Mouse (Mus musculus): ENCODE measurements around the gene Lrrn4. TPM values are rescaled to one million over a fixed set of nuclear protein-coding genes. Genes with fewer than 3 reads are reported as not detected.

The Lrrn4 gene
- 0.22 and 0.26 TPM in 2 replicates for polyA plus RNA-seq (2016; fragmentation: Nextera tagmentation; extraction: Ambion mirVana)

DNA sequence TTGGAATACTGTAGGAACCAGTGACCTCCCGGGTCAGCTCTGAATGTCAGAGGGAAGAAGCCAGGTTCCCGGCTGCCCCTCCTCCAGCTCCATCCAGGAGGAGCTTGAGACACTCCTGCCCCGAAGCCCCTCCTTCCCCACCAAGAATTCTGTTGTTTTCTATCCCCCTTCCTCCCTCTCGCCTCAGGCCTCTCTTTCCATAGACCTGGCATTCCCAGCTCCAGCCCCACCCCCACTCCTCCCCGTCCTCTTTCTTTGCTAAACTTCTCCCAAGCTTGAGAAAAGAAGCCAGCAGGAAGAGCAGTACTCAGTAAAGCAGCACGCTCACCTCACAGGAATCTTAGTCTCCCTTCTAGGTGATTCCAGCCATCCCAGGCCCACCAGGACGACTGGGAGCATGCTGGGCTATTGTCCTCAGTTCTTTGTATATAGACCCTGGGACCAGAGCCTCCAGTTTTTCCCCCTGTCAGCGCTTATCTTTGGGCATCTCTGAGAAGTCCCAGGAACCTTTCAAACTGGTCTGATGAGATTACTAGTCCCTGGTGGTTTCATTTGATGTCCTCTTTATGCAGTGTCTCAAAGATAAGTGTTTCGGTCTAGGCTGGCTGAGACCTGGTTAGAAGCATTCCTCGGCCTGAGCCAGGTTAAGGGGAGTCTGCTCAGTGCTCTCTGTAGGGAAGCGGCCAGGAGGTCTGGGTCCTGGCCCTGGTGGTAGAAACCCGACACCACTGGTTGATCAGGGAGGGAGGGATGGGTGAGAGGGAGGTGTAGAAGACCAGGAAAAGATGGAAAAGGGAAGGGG lies at the start of gene Lrrn4:
Lrrn4 (minus strand) TSS at position 48 of the 802 bp plus-strand sequence.
- Histone ChIP-seq H3K9me3 (replicated peaks) (no peaks in the 10 kb centered on the region), H3K36me3 (no peaks in the 10 kb centered on the region), H3K4me1 (peaks cover 30% of the 10 kb centered on the region), H3K4me3 (peak within 1 kb of the TSS; percentile 69), H3K27ac (replicated peaks) (peak within 1 kb of the TSS; percentile 65; the same call in 1 of the 2 replicates), H3K27me3 (ENCODE audit: low read depth, poor library complexity, severe bottlenecking) (peaks cover 58% of the 10 kb centered on the region)
- peak; percentile 19 for DNase-seq (ENCODE audit: low spot score)
- WGBS, result 3% methylated on average over 12 of the region's 12 CpGs

DNA sequence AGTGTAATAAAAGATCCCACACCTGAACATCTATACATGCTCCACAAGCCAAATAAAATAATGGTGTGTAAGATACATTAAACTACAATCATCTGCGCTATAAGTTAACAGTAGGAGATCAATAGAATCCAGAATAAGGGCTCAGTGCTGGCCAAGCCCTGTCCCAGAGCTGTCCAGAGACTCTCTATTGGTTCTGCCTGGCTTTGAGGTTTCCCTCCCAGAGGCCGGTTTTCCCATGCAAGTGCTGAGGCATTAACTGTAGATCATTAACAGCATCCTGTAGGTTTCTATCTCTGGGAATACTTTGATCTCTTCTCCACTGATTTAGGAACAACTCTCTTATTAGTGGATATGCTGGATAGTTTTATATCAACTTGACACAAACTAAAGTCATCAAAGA lies 48.3 kb upstream of the Lrrn4 start:
- DNase-seq (ENCODE audit: low spot score), result no peak
- no peak overlapping the region for H3K4me3 ChIP-seq
- 87% methylated on average over 2 of the region's 2 CpGs for WGBS

DNA sequence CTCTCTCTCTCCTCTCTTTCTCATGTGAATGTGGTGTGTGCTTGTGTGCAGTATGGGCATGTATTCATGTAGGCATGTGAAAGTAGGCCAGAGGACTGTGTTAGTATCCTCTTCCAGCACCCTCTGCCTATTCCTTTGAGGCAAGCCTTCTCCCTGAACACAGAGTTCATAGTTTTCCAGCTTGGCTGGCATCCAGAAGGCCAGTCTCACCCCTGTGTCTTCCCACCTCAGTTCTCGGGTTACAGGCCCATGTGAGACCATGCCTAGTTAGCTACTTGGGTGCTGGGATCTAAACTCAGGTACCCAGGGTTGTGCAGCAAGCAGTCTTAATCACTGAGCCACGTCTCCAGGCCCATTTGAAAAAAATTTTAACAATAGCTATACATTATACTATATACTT lies 47.2 kb upstream of the Lrrn4 start:
- H3K27ac ChIP-seq (replicated peaks), result no peak overlapping the region
- no peaks in the 10 kb centered on the region for H3K27me3 ChIP-seq (ENCODE audit: low read depth, poor library complexity, severe bottlenecking)
- DNase-seq (ENCODE audit: low spot score), result no peak
- no peaks in the 10 kb centered on the region for H3K36me3 ChIP-seq
- no peaks in the 10 kb centered on the region for H3K9me3 ChIP-seq (replicated peaks)
- no peaks in the 10 kb centered on the region for H3K4me1 ChIP-seq
- 66% methylated on average over 2 of the region's 2 CpGs for WGBS
- H3K4me3 ChIP-seq, result no peak overlapping the region

More for the DNA sequence above, 48.3 kb upstream of the Lrrn4 start:
- no peaks in the 10 kb centered on the region for H3K36me3 ChIP-seq
- no peaks in the 10 kb centered on the region for H3K9me3 ChIP-seq (replicated peaks)
- H3K27ac ChIP-seq (replicated peaks), result no peak overlapping the region
- no peaks in the 10 kb centered on the region for H3K27me3 ChIP-seq (ENCODE audit: low read depth, poor library complexity, severe bottlenecking)
- H3K4me1 ChIP-seq, result no peaks in the 10 kb centered on the region

DNA sequence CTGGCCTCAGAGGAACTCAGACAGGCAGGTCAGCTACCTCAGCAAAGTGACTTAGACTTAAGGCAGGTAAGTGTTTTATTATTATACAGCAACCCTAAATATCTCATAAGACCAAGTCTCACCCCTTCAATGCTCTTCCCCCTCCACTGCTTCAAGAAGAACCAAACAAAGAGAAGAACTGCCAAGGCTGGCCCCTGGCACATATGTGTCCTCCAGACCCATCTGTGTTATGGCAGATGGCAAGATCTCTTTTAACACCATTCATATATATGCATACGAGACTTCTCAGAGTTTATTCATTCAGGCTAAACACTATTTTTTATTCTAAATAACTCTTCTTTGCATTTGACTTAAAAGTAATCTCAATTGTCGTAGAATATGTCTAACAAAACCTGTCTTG lies 46.6 kb upstream of the Lrrn4 start:
- H3K36me3 ChIP-seq, result no peaks in the 10 kb centered on the region
- WGBS, result 87% methylated on average over 2 of the region's 2 CpGs
- DNase-seq (ENCODE audit: low spot score), result no peak
- peaks cover under 1% of the 10 kb centered on the region; the same call in 1 of the 2 replicates for H3K4me1 ChIP-seq
- H3K27me3 ChIP-seq (ENCODE audit: low read depth, poor library complexity, severe bottlenecking), result no peaks in the 10 kb centered on the region
- no peaks in the 10 kb centered on the region for H3K9me3 ChIP-seq (replicated peaks)
- H3K27ac ChIP-seq (replicated peaks), result no peak overlapping the region
- H3K4me3 ChIP-seq, result no peak overlapping the region

DNA sequence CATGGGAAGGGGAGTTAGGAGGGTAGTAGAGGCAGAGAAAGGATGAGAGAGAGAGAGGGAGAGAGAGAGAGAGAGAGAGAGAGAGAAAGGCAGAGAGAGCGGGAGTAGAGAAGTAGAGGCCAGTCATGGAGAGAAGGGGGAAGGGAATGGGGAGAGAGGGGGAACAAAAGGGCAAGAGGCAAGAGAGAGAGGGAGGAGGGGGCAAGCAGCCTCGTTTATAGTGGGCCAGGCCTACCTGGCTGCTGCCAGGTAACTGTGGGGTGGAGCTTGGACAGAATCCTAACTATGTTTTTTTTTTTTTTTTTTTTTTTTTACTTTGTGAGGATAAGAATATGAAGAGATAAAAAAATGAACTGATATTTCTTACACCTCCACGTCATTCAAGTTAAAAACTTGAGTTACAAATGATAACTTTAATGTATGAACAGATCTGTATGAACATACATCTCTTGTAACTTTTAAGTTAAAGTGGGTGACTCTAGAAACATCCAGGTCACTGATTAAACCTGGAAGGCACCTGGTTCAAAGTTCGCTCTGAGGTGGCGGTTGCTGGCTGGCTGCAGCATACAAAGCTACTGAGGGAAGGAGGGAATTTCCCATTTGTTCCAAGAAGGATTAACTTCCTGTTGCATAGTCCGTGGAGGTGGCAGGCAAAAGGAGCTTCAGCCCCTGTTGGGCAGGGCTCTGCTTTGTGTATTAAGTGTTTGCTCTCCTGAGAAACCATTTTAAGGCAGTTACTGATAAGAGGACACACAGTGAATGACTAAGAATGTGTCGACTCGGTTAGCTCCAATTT lies 42.8 kb upstream of the Lrrn4 start:
- Histone ChIP-seq H3K36me3 (no peaks in the 10 kb centered on the region), H3K27me3 (ENCODE audit: low read depth, poor library complexity, severe bottlenecking) (no peaks in the 10 kb centered on the region), H3K4me1 (peaks cover 4% of the 10 kb centered on the region; the same call in 1 of the 2 replicates), H3K4me3 (no peak overlapping the region), H3K27ac (replicated peaks) (no peak overlapping the region), H3K9me3 (replicated peaks) (no peaks in the 10 kb centered on the region)
- WGBS, result 42% methylated on average over 8 of the region's 8 CpGs
- no peak for DNase-seq (ENCODE audit: low spot score)

DNA sequence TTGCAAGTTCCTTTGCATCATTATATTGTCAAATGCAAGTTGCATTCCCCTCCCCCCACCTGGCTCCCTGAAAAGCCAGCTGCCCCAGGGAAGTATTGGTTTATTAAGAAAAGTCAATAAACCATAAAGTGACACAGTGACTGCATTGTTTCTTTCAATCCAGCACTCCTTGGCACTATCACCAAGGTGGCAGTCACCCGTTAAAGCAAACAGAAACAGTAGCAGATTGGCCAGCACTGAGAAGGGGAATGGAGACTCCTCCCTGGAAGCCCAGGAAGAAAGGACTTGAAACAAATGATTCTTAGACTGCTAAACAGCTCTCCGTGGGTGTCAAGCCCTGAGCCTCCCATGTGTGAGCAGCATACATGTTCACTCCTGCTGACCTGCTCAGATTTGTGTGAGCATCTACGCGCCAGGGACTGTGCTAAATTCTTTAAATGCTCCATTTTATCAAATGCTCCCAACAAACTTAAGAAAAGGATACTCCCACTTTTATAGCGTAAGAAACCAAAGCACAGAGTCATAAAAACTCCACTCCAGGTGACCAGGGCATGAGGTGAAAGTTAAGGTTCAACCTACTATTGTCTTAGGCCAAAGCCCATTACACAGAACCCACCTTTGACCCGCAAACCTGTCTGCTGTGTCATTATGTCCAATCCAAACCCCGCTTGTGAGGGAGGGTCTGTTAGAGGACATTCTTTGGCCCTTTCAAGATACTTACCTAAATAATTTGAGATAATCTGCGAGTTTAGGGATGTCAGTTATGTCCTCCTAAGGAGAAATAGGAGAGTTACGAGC lies 41.6 kb upstream of the Lrrn4 start:
- Histone ChIP-seq H3K36me3 (no peaks in the 10 kb centered on the region), H3K4me1 (peaks cover 4% of the 10 kb centered on the region; the same call in 1 of the 2 replicates), H3K9me3 (replicated peaks) (no peaks in the 10 kb centered on the region), H3K27me3 (ENCODE audit: low read depth, poor library complexity, severe bottlenecking) (no peaks in the 10 kb centered on the region), H3K27ac (replicated peaks) (no peak overlapping the region), H3K4me3 (no peak overlapping the region)
- DNase-seq (ENCODE audit: low spot score), result no peak
- WGBS, result 75% methylated on average over 9 of the region's 9 CpGs

DNA sequence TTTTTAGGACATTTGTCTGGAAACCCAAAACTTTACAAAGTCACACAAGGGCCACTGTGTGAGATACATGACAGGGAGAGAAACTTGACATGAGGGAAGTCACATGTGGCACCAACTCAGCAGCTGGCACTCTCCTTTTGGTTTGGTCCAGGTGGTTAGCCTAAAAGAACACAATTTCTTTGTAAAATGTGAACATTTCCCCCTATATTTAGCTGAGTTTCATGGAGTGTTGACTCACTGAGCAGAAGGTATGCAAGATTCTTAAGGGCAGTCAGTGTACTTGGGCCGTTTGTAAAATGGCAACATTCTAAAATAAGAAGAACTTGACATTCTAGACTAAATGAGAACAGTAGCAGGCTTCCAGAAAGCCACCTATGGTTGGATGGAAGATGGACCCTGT lies 34.1 kb upstream of the Lrrn4 start:
- WGBS, result 87% methylated on average over 1 of the region's 1 CpGs
- Histone ChIP-seq H3K27ac (replicated peaks) (no peak overlapping the region), H3K9me3 (replicated peaks) (no peaks in the 10 kb centered on the region), H3K27me3 (ENCODE audit: low read depth, poor library complexity, severe bottlenecking) (no peaks in the 10 kb centered on the region), H3K4me1 (0 out of 2 replicates have a peak, but pooled peaks cover 3% of the 10 kb centered on the region), H3K36me3 (no peaks in the 10 kb centered on the region), H3K4me3 (no peak overlapping the region)
- no peak for DNase-seq (ENCODE audit: low spot score)

DNA sequence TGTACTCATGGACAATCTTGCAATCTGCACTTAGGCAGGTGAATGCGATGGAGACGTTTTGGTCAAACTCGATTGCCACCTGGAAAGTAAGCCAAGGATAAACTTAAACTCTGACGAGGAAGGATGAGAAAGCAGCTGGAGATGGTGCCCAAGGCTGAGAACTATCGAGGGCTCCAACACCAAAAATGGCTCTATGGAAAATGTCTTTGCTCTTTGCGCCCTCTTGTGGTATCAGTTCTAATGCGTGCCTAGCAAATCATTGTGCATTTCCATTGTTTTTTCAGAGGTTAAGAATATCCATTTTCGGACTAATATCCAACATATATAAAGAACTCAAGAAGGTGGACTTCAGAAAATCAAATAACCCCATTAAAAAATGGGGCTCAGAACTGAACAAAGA lies 26.1 kb upstream of the Lrrn4 start:
- peak; percentile 30 for DNase-seq (ENCODE audit: low spot score)
- no peaks in the 10 kb centered on the region for H3K9me3 ChIP-seq (replicated peaks)
- no peak overlapping the region for H3K4me3 ChIP-seq
- WGBS, result 25% methylated on average over 8 of the region's 8 CpGs
- no peaks in the 10 kb centered on the region for H3K27me3 ChIP-seq (ENCODE audit: low read depth, poor library complexity, severe bottlenecking)
- H3K36me3 ChIP-seq, result no peaks in the 10 kb centered on the region
- no peak overlapping the region for H3K27ac ChIP-seq (replicated peaks)
- no peaks in the 10 kb centered on the region for H3K4me1 ChIP-seq

DNA sequence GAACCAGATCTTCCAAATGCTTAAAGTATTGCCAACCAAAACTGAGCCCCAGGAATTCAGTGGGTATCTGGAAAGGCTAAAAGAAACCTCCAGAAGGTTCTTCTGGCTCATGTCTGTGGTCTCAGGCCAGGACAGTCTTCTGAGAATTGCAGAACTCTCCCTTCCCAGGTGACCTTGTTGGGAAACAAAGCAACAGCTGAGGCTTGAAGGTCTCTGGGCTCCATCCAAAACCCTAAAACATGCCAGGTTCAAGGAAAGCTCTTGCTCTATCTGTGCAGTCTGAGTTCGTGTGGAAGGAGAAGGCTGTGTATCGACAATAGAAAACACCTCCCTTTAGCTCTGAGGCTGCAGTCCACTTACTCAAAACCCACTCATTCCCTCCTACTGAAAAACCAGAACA lies 24.3 kb upstream of the Lrrn4 start:
- WGBS, result 89% methylated on average over 2 of the region's 2 CpGs
- DNase-seq (ENCODE audit: low spot score), result no peak
- no peak overlapping the region for H3K27ac ChIP-seq (replicated peaks)
- no peak overlapping the region for H3K4me3 ChIP-seq
- H3K36me3 ChIP-seq, result no peaks in the 10 kb centered on the region
- H3K4me1 ChIP-seq, result no peaks in the 10 kb centered on the region
- no peaks in the 10 kb centered on the region for H3K9me3 ChIP-seq (replicated peaks)
- H3K27me3 ChIP-seq (ENCODE audit: low read depth, poor library complexity, severe bottlenecking), result no peaks in the 10 kb centered on the region

DNA sequence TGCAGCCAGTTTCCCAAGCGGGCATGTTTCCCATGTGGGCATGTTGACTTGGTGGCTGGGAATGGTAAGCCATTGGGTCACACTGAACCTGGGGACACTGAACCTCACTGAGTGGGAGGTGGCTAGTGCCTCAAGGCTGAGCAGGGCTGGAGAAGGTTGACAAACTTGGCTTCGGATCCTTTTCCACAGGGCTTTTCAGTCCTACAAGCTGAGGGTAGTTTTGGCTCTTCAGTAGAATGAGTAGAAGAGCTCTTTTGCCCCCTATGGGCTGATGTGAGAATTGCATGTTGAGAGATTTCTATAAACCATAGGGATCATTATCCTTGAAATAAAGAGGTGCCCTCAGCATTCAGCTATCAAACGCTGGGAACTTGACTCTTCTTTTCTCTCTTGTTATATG lies 22.8 kb upstream of the Lrrn4 start:
- Histone ChIP-seq H3K9me3 (replicated peaks) (no peaks in the 10 kb centered on the region), H3K36me3 (no peaks in the 10 kb centered on the region), H3K27ac (replicated peaks) (no peak overlapping the region), H3K27me3 (ENCODE audit: low read depth, poor library complexity, severe bottlenecking) (no peaks in the 10 kb centered on the region), H3K4me3 (no peak overlapping the region), H3K4me1 (no peaks in the 10 kb centered on the region)
- DNase-seq (ENCODE audit: low spot score), result peak; percentile 26
- WGBS, result 43% methylated on average over 3 of the region's 3 CpGs

DNA sequence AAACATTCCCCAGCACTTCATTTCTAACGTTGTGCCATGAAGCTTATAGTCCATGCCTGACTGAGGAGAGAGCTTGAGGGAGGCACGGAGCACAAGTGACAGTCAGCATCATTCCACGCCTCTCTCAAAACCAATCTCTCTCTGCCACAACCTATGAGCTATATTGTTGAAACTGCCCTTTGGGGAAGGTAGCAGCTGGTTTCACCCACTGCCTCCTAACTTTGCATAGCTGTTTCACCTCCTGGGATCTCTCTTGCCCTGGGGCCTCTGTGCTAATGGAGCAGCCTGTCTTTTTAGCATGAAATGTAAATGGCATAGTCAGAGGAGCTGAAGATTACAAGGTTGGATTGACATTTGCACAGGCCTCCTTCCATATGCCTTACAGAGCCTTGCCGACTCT lies 21.4 kb upstream of the Lrrn4 start:
- no peaks in the 10 kb centered on the region for H3K9me3 ChIP-seq (replicated peaks)
- WGBS, result 85% methylated on average over 3 of the region's 4 CpGs
- no peaks in the 10 kb centered on the region for H3K4me1 ChIP-seq
- H3K4me3 ChIP-seq, result no peak overlapping the region
- H3K27ac ChIP-seq (replicated peaks), result no peak overlapping the region
- DNase-seq (ENCODE audit: low spot score), result no peak
- no peaks in the 10 kb centered on the region for H3K27me3 ChIP-seq (ENCODE audit: low read depth, poor library complexity, severe bottlenecking)
- no peaks in the 10 kb centered on the region for H3K36me3 ChIP-seq

DNA sequence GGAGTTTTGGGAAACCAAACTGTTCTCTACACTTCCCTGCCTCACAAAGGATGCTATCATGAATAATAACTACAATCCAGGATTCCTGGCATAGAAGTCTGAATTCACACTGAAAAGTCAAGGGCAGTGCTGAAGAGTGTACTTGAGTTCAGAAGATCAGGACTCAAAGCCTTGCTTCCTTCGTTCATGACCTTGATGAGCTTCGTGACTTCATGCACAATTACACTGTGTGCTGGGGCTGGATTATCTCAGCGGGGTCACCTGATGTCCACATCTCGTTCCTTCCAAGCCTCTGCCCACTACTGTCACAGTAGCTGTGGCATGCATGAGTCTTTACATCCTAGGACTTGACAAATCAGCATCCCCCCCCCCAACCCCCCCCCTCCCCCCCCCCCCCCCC lies 20.9 kb upstream of the Lrrn4 start:
- no peak for DNase-seq (ENCODE audit: low spot score)
- H3K27ac ChIP-seq (replicated peaks), result no peak overlapping the region
- 83% methylated on average over 4 of the region's 4 CpGs for WGBS
- no peak overlapping the region for H3K4me3 ChIP-seq
- H3K36me3 ChIP-seq, result no peaks in the 10 kb centered on the region
- no peaks in the 10 kb centered on the region for H3K4me1 ChIP-seq
- H3K27me3 ChIP-seq (ENCODE audit: low read depth, poor library complexity, severe bottlenecking), result no peaks in the 10 kb centered on the region
- no peaks in the 10 kb centered on the region for H3K9me3 ChIP-seq (replicated peaks)

All from midbrain, embryonic 10.5 days (tissue).